Mouse (Mus musculus): ENCODE measurements around the gene Slc9c1. TPM values are rescaled to one million over a fixed set of nuclear protein-coding genes. Genes with fewer than 3 reads are reported as not detected.

Slc9c1 gene
- polyA plus RNA-seq, 1 experiment, result not detected

- no peak overlapping the region for H3K4me3 ChIP-seq (replicated peaks; ENCODE audit: control insufficient read depth, low read depth, low read length)
- TF ChIP-seq POLR2A (IDR thresholded peaks at IDR 0.05; ENCODE audit: borderline replicate concordance, control insufficient read depth, low read depth, low read length) (no peak), CTCF (IDR thresholded peaks at IDR 0.05; ENCODE audit: control insufficient read depth, insufficient read depth, low read length) (no peak)
- H3K27ac ChIP-seq (ENCODE audit: control insufficient read depth, insufficient read depth, low read depth, low read length, poor library complexity), result no peak overlapping the region
- 74% methylated on average over 2 of the region's 2 CpGs for WGBS
- H3K4me1 ChIP-seq (ENCODE audit: control insufficient read depth, insufficient read depth, low read length), result no peaks in the 10 kb centered on the region; the same call in 1 of the 2 replicates
These were observed 16.5 kb downstream of the Slc9c1 start for GRCm38 (mm10) chr16:45551579-45551978.

GRCm38 (mm10) chr16:45561747-45562146 is 26.6 kb downstream of the Slc9c1 start:
- Histone ChIP-seq H3K4me1 (ENCODE audit: control insufficient read depth, insufficient read depth, low read length) (peaks cover 1% of the 10 kb centered on the region; the same call in 1 of the 2 replicates), H3K27ac (ENCODE audit: control insufficient read depth, insufficient read depth, low read depth, low read length, poor library complexity) (no peak overlapping the region), H3K4me3 (replicated peaks; ENCODE audit: control insufficient read depth, low read depth, low read length) (no peak overlapping the region)
- TF ChIP-seq POLR2A (IDR thresholded peaks at IDR 0.05; ENCODE audit: borderline replicate concordance, control insufficient read depth, low read depth, low read length) (no peak), CTCF (IDR thresholded peaks at IDR 0.05; ENCODE audit: control insufficient read depth, insufficient read depth, low read length) (no peak)
- WGBS, result 3% methylated on average over 3 of the region's 3 CpGs

- WGBS, result 64% methylated on average over 3 of the region's 3 CpGs
- no peak for TF ChIP-seq CTCF (IDR thresholded peaks at IDR 0.05; ENCODE audit: control insufficient read depth, insufficient read depth, low read length)
- TF ChIP-seq POLR2A (IDR thresholded peaks at IDR 0.05; ENCODE audit: borderline replicate concordance, control insufficient read depth, low read depth, low read length), result no peak
- Histone ChIP-seq H3K27ac (ENCODE audit: control insufficient read depth, insufficient read depth, low read depth, low read length, poor library complexity) (no peak overlapping the region), H3K4me1 (ENCODE audit: control insufficient read depth, insufficient read depth, low read length) (no peaks in the 10 kb centered on the region; the same call in 1 of the 2 replicates), H3K4me3 (replicated peaks; ENCODE audit: control insufficient read depth, low read depth, low read length) (no peak overlapping the region)
These were observed 37.2 kb downstream of the Slc9c1 start for GRCm38 (mm10) chr16:45572307-45572706.

GRCm38 (mm10) chr16:45579883-45580282 is 44.8 kb downstream of the Slc9c1 start:
- WGBS, result 58% methylated on average over 12 of the region's 12 CpGs
- Histone ChIP-seq H3K4me3 (replicated peaks; ENCODE audit: control insufficient read depth, low read depth, low read length) (no peak overlapping the region), H3K27ac (ENCODE audit: control insufficient read depth, insufficient read depth, low read depth, low read length, poor library complexity) (no peak overlapping the region), H3K4me1 (ENCODE audit: control insufficient read depth, insufficient read depth, low read length) (no peaks in the 10 kb centered on the region; the same call in 1 of the 2 replicates)
- TF ChIP-seq POLR2A (IDR thresholded peaks at IDR 0.05; ENCODE audit: borderline replicate concordance, control insufficient read depth, low read depth, low read length) (no peak), CTCF (IDR thresholded peaks at IDR 0.05; ENCODE audit: control insufficient read depth, insufficient read depth, low read length) (no peak)

GRCm38 (mm10) chr16:45582512-45582911 is 47.4 kb downstream of the Slc9c1 start:
- TF ChIP-seq CTCF (IDR thresholded peaks at IDR 0.05; ENCODE audit: control insufficient read depth, insufficient read depth, low read length), result 0 out of 2 replicates have a peak, but pooled peaks have one; percentile 16
- no peak for TF ChIP-seq POLR2A (IDR thresholded peaks at IDR 0.05; ENCODE audit: borderline replicate concordance, control insufficient read depth, low read depth, low read length)
- Histone ChIP-seq H3K4me1 (ENCODE audit: control insufficient read depth, insufficient read depth, low read length) (no peaks in the 10 kb centered on the region), H3K4me3 (replicated peaks; ENCODE audit: control insufficient read depth, low read depth, low read length) (no peak overlapping the region), H3K27ac (ENCODE audit: control insufficient read depth, insufficient read depth, low read depth, low read length, poor library complexity) (no peak overlapping the region)
- 30% methylated on average over 2 of the region's 2 CpGs for WGBS

- Histone ChIP-seq H3K4me3 (replicated peaks; ENCODE audit: control insufficient read depth, low read depth, low read length) (no peak overlapping the region), H3K27ac (ENCODE audit: control insufficient read depth, insufficient read depth, low read depth, low read length, poor library complexity) (no peak overlapping the region), H3K4me1 (ENCODE audit: control insufficient read depth, insufficient read depth, low read length) (no peaks in the 10 kb centered on the region)
- TF ChIP-seq POLR2A (IDR thresholded peaks at IDR 0.05; ENCODE audit: borderline replicate concordance, control insufficient read depth, low read depth, low read length) (no peak), CTCF (IDR thresholded peaks at IDR 0.05; ENCODE audit: control insufficient read depth, insufficient read depth, low read length) (no peak)
- WGBS, result 73% methylated on average over 1 of the region's 1 CpGs
These were observed 58.5 kb downstream of the Slc9c1 start for GRCm38 (mm10) chr16:45593656-45594055.

GRCm38 (mm10) chr16:45595494-45595893 is 60.4 kb downstream of the Slc9c1 start:
- Histone ChIP-seq H3K27ac (ENCODE audit: control insufficient read depth, insufficient read depth, low read depth, low read length, poor library complexity) (no peak overlapping the region), H3K4me3 (replicated peaks; ENCODE audit: control insufficient read depth, low read depth, low read length) (no peak overlapping the region), H3K4me1 (ENCODE audit: control insufficient read depth, insufficient read depth, low read length) (no peaks in the 10 kb centered on the region)
- TF ChIP-seq CTCF (IDR thresholded peaks at IDR 0.05; ENCODE audit: control insufficient read depth, insufficient read depth, low read length) (no peak), POLR2A (IDR thresholded peaks at IDR 0.05; ENCODE audit: borderline replicate concordance, control insufficient read depth, low read depth, low read length) (no peak)

GRCm38 (mm10) chr16:45608481-45608954 is 73.4 kb downstream of the Slc9c1 start:
- 47% methylated on average over 4 of the region's 4 CpGs for WGBS
- Histone ChIP-seq H3K4me3 (replicated peaks; ENCODE audit: control insufficient read depth, low read depth, low read length) (no peak overlapping the region), H3K4me1 (ENCODE audit: control insufficient read depth, insufficient read depth, low read length) (no peaks in the 10 kb centered on the region), H3K27ac (ENCODE audit: control insufficient read depth, insufficient read depth, low read depth, low read length, poor library complexity) (no peak overlapping the region)
- no peak for TF ChIP-seq CTCF (IDR thresholded peaks at IDR 0.05; ENCODE audit: control insufficient read depth, insufficient read depth, low read length)
- no peak for TF ChIP-seq POLR2A (IDR thresholded peaks at IDR 0.05; ENCODE audit: borderline replicate concordance, control insufficient read depth, low read depth, low read length)

- H3K27ac ChIP-seq (ENCODE audit: control insufficient read depth, insufficient read depth, low read depth, low read length, poor library complexity), result no peak overlapping the region
- H3K4me1 ChIP-seq (ENCODE audit: control insufficient read depth, insufficient read depth, low read length), result no peaks in the 10 kb centered on the region
- 29% methylated on average over 3 of the region's 3 CpGs for WGBS
- no peak overlapping the region for H3K4me3 ChIP-seq (replicated peaks; ENCODE audit: control insufficient read depth, low read depth, low read length)
- no peak for TF ChIP-seq POLR2A (IDR thresholded peaks at IDR 0.05; ENCODE audit: borderline replicate concordance, control insufficient read depth, low read depth, low read length)
- 0 out of 2 replicates have a peak, but pooled peaks have one; percentile 7 for TF ChIP-seq CTCF (IDR thresholded peaks at IDR 0.05; ENCODE audit: control insufficient read depth, insufficient read depth, low read length)
These were observed 74.2 kb downstream of the Slc9c1 start for GRCm38 (mm10) chr16:45609300-45609699.

Data from bone marrow, adult 2 months (tissue).